Mouse (Mus musculus): Measurements from ENCODE around the gene Ctsz. TPM values are rescaled to one million over a fixed set of nuclear protein-coding genes. Genes with fewer than 3 reads are reported as not detected.

The Ctsz gene
- polyA plus RNA-seq, 1 experiment from 2014 or later, result 2,797 TPM

DNA sequence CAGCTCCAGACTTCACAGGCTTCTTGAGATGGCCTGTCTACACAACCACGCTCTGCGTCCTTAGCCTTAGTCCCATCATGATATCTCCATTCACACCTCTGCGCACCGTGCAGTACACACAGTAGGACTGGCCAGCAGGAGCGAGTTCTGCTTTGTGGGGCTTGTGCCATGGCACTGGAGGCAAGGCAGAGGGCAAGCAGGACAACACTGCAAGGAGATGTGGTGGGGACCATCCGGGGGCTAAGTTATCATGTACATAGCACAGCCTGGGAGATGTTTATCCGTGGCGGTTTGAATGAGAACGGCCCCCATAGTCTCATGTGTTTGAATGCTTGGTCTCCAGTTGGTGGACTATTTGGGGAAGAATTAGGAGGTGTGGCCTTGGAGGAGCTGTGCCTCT, 3.9 kb downstream of the Ctsz start:
- Histone ChIP-seq H3K36me3 (ENCODE audit: inconsistent target) (peaks cover 55% of the 10 kb centered on the region), H3K4me3 (ENCODE audit: inconsistent target) (no peak overlapping the region), H3K27ac (no peak overlapping the region), H3K79me2 (ENCODE audit: inconsistent target) (peaks cover 88% of the 10 kb centered on the region)
- 98% methylated on average over 9 of the region's 9 CpGs for WGBS (ENCODE audit: missing documents)

GRCm38 (mm10) chr2:174428996-174429591, 9.7 kb downstream of the Ctsz start:
- WGBS (ENCODE audit: missing documents), result 91% methylated on average over 10 of the region's 10 CpGs
- H3K4me3 ChIP-seq (ENCODE audit: inconsistent target), result no peak overlapping the region
- H3K36me3 ChIP-seq (ENCODE audit: inconsistent target), result peaks cover 74% of the 10 kb centered on the region
- H3K27ac ChIP-seq, result no peak overlapping the region
- peaks cover 54% of the 10 kb centered on the region for H3K79me2 ChIP-seq (ENCODE audit: inconsistent target)

- peaks cover 45% of the 10 kb centered on the region for H3K79me2 ChIP-seq (ENCODE audit: inconsistent target)
- no peak overlapping the region for H3K27ac ChIP-seq
- H3K4me3 ChIP-seq (ENCODE audit: inconsistent target), result no peak overlapping the region
- 97% methylated on average over 16 of the region's 18 CpGs for WGBS (ENCODE audit: missing documents)
- peaks cover 68% of the 10 kb centered on the region for H3K36me3 ChIP-seq (ENCODE audit: inconsistent target)
These were observed 10.6 kb downstream of the Ctsz start for GRCm38 (mm10) chr2:174428076-174428835.

DNA sequence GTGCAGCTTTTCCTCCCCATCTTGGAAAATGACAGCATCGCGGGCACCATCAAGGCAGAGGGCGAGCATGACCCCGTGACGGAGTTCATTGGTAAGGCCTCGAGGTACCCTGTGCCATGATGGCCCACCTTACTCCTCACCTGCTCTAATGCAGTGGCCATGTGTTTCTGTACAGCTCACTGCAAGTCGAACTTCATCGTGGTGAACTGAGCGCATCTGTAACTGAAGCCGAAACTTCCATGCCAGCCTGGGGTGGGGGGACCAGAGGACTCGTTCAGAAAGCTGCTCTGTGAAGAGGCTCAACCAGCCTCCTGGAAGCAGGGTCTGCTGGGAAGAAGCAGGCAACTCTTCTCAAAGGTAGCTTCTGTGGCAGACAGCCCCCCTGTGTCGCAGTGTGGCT, 12.0 kb downstream of the Ctsz start:
- Histone ChIP-seq H3K79me2 (ENCODE audit: inconsistent target) (peaks cover 31% of the 10 kb centered on the region), H3K27ac (no peak overlapping the region), H3K4me3 (ENCODE audit: inconsistent target) (no peak overlapping the region), H3K36me3 (ENCODE audit: inconsistent target) (peaks cover 61% of the 10 kb centered on the region)
- 92% methylated on average over 9 of the region's 12 CpGs for WGBS (ENCODE audit: missing documents)

GRCm38 (mm10) chr2:174424301-174425085, 14.3 kb downstream of the Ctsz start:
- peaks cover 56% of the 10 kb centered on the region for H3K36me3 ChIP-seq (ENCODE audit: inconsistent target)
- 92% methylated on average over 11 of the region's 11 CpGs for WGBS (ENCODE audit: missing documents)
- no peak overlapping the region for H3K4me3 ChIP-seq (ENCODE audit: inconsistent target)
- peaks cover 8% of the 10 kb centered on the region; the same call in 1 of the 2 replicates for H3K79me2 ChIP-seq (ENCODE audit: inconsistent target)
- no peak overlapping the region for H3K27ac ChIP-seq

- Histone ChIP-seq H3K79me2 (ENCODE audit: inconsistent target) (peaks cover 24% of the 10 kb centered on the region), H3K4me3 (ENCODE audit: inconsistent target) (no peak overlapping the region), H3K36me3 (ENCODE audit: inconsistent target) (peaks cover 23% of the 10 kb centered on the region; the same call in 1 of the 2 replicates), H3K27ac (no peak overlapping the region)
- WGBS (ENCODE audit: missing documents), result 95% methylated on average over 6 of the region's 6 CpGs
These were observed 17.7 kb downstream of the Ctsz start for GRCm38 (mm10) chr2:174421107-174421506.

- H3K4me3 ChIP-seq (ENCODE audit: inconsistent target), result peak within 1 kb of the TSS; percentile 72
- peak within 1 kb of the TSS; percentile 21; the same call in 1 of the 2 replicates for H3K27ac ChIP-seq
- under 1% methylated on average over 40 of the region's 40 CpGs for WGBS (ENCODE audit: missing documents)
- peaks cover 11% of the 10 kb centered on the region; the same call in 1 of the 2 replicates for H3K36me3 ChIP-seq (ENCODE audit: inconsistent target)
- H3K79me2 ChIP-seq (ENCODE audit: inconsistent target), result peaks cover 27% of the 10 kb centered on the region
These were observed 23.0 kb downstream of the Ctsz start, which contains the start of gene Nelfcd for GRCm38 (mm10) chr2:174415731-174416310. Nelfcd (plus strand) TSS chr2:174415804.

DNA sequence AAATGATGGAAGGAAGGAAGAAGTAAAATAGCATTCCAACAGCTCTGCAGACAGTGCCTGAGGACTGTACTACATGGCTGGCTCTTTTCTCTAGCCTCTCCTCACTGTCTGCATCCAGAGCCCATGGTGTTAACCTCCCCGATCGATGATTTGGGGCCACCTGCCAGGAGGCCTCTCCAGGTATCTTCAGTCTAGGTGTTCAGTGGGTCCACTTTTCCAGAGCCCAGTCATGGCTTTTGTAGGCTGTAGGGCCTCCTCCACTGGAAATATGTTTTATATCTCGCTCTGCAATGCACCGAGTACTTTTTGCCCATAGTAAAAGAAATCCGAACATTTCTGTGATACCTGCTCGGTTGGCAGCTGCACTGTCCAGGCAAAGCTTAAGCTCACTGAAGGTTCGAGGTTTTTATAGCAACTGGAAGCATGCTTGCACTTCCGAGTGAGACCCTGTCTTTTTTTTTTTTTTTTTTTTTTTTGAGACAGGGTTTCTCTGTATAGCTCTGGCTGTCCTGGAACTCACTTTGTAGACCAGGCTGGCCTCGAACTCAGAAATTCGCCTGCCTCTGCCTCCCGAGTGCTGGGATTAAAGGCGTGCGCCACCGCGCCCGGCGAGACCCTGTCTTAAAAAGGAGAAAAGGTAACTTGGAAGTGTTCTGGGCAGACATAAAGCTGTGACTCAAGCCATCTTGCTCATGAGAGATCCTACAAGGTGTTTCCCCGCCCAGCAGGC, 23.7 kb downstream of the Ctsz start:
- peaks cover 5% of the 10 kb centered on the region; the same call in 1 of the 2 replicates for H3K36me3 ChIP-seq (ENCODE audit: inconsistent target)
- H3K79me2 ChIP-seq (ENCODE audit: inconsistent target), result peaks cover 27% of the 10 kb centered on the region
- H3K27ac ChIP-seq, result no peak overlapping the region
- no peak overlapping the region for H3K4me3 ChIP-seq (ENCODE audit: inconsistent target)
- 79% methylated on average over 8 of the region's 18 CpGs for WGBS (ENCODE audit: missing documents)

DNA sequence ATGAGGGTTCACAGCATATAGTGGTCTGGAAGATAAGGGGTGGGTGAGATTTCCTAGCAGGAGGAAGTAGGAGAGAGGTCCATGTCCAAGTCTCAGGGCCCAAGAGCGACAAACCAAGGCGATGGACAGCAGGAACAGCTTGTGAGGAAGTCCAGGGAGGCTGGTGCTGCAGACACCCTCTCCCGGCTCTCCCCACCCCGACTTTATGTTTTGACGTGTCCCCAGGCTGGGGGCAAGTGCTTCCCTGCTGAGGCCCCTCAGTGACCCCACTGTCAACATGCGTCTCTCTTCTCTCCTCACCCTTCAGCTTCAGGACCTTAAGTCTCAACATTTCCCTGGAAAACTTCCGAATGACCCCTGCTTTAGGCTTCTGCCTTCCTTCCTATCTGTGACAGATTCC, 25.7 kb downstream of the Ctsz start:
- H3K4me3 ChIP-seq (ENCODE audit: inconsistent target), result no peak overlapping the region
- peaks cover 23% of the 10 kb centered on the region for H3K79me2 ChIP-seq (ENCODE audit: inconsistent target)
- 80% methylated on average over 7 of the region's 7 CpGs for WGBS (ENCODE audit: missing documents)
- H3K27ac ChIP-seq, result no peak overlapping the region
- H3K36me3 ChIP-seq (ENCODE audit: inconsistent target), result no peaks in the 10 kb centered on the region

GRCm38 (mm10) chr2:174410222-174410621, 28.6 kb downstream of the Ctsz start:
- H3K27ac ChIP-seq, result no peak overlapping the region
- H3K36me3 ChIP-seq (ENCODE audit: inconsistent target), result no peaks in the 10 kb centered on the region
- 81% methylated on average over 2 of the region's 2 CpGs for WGBS (ENCODE audit: missing documents)
- no peak overlapping the region for H3K4me3 ChIP-seq (ENCODE audit: inconsistent target)
- no peaks in the 10 kb centered on the region for H3K79me2 ChIP-seq (ENCODE audit: inconsistent target)

DNA sequence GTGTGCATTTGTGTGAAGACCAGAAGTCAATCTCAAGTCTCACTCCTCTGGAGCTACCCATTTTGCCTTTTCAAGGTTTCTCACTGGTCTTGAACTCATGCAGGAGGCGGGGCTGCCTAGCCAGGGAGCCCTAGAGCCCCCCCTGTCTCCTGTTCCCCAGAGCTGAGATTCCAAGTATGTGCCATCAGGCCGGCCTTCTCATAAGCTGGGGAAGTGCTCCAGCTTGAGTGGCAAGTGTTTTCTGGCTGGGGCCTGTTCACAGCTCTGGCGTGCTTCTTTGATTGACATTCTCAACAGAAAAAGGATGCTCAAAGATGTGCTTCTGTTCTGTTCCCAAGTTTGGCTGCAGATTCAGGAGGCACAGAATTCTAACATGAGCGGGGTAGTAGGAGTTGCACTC, 38.4 kb downstream of the Ctsz start:
- Histone ChIP-seq H3K27ac (no peak overlapping the region), H3K36me3 (ENCODE audit: inconsistent target) (no peaks in the 10 kb centered on the region), H3K79me2 (ENCODE audit: inconsistent target) (no peaks in the 10 kb centered on the region), H3K4me3 (ENCODE audit: inconsistent target) (no peak overlapping the region)
- 95% methylated on average over 4 of the region's 4 CpGs for WGBS (ENCODE audit: missing documents)

- Histone ChIP-seq H3K79me2 (ENCODE audit: inconsistent target) (no peaks in the 10 kb centered on the region), H3K27ac (no peak overlapping the region), H3K36me3 (ENCODE audit: inconsistent target) (no peaks in the 10 kb centered on the region), H3K4me3 (ENCODE audit: inconsistent target) (no peak overlapping the region)
- WGBS (ENCODE audit: missing documents), result 89% methylated on average over 5 of the region's 6 CpGs
These were observed 41.0 kb downstream of the Ctsz start for GRCm38 (mm10) chr2:174397881-174398280.

- H3K36me3 ChIP-seq (ENCODE audit: inconsistent target), result no peaks in the 10 kb centered on the region
- no peak overlapping the region for H3K27ac ChIP-seq
- H3K79me2 ChIP-seq (ENCODE audit: inconsistent target), result no peaks in the 10 kb centered on the region
- no peak overlapping the region for H3K4me3 ChIP-seq (ENCODE audit: inconsistent target)
- WGBS (ENCODE audit: missing documents), result 100% methylated on average over 1 of the region's 1 CpGs
These were observed 41.8 kb downstream of the Ctsz start for GRCm38 (mm10) chr2:174397065-174397464.

GRCm38 (mm10) chr2:174396643-174397042, 42.2 kb downstream of the Ctsz start:
- no peak overlapping the region for H3K27ac ChIP-seq
- WGBS (ENCODE audit: missing documents), result 95% methylated on average over 10 of the region's 10 CpGs
- no peaks in the 10 kb centered on the region for H3K36me3 ChIP-seq (ENCODE audit: inconsistent target)

More at GRCm38 (mm10) chr2:174396643-174397042, 42.2 kb downstream of the Ctsz start:
- Histone ChIP-seq H3K79me2 (ENCODE audit: inconsistent target) (no peaks in the 10 kb centered on the region), H3K4me3 (ENCODE audit: inconsistent target) (no peak overlapping the region)
